Mouse (Mus musculus): ENCODE measurements around the gene Abraxas2. TPM values are rescaled to one million over a fixed set of nuclear protein-coding genes. Genes with fewer than 3 reads are reported as not detected.

Abraxas2 gene
- polyA plus RNA-seq, 1 experiment from 2014 or later, result 38.7 TPM

GRCm38 (mm10) chr7:132880276-132880675 is 21.3 kb downstream of the Abraxas2 start:
- Histone ChIP-seq H3K4me2 (no peak overlapping the region), H3K4me3 (ENCODE audit: low read depth, low read length) (no peak overlapping the region), H3K27ac (ENCODE audit: low read depth, low read length) (no peak overlapping the region), H3K36me3 (ENCODE audit: control insufficient read depth, insufficient read depth, low read length) (peaks cover 41% of the 10 kb centered on the region), H3K27me3 (ENCODE audit: control insufficient read depth, insufficient read depth, low read length) (no peaks in the 10 kb centered on the region), H3K4me1 (ENCODE audit: control insufficient read depth, insufficient read depth, low read length) (no peaks in the 10 kb centered on the region), H3K9me3 (ENCODE audit: control insufficient read depth, low read length) (no peaks in the 10 kb centered on the region), H3K9ac (ENCODE audit: low read length) (no peak overlapping the region)
- no peak for DNase-seq (ENCODE audit: low spot score, missing footprints)
- WGBS, result 86% methylated on average over 1 of the region's 1 CpGs
- no peak for ATAC-seq (ENCODE audit: low FRiP score)

GRCm38 (mm10) chr7:132882343-132882742 is 23.3 kb downstream of the Abraxas2 start:
- Histone ChIP-seq H3K27ac (ENCODE audit: low read depth, low read length) (no peak overlapping the region), H3K4me1 (ENCODE audit: control insufficient read depth, insufficient read depth, low read length) (no peaks in the 10 kb centered on the region), H3K4me2 (no peak overlapping the region), H3K36me3 (ENCODE audit: control insufficient read depth, insufficient read depth, low read length) (peaks cover 28% of the 10 kb centered on the region), H3K9me3 (ENCODE audit: control insufficient read depth, low read length) (no peaks in the 10 kb centered on the region), H3K9ac (ENCODE audit: low read length) (no peak overlapping the region), H3K27me3 (ENCODE audit: control insufficient read depth, insufficient read depth, low read length) (no peaks in the 10 kb centered on the region), H3K4me3 (ENCODE audit: low read depth, low read length) (no peak overlapping the region)
- DNase-seq (ENCODE audit: low spot score, missing footprints) (no peak), ATAC-seq (ENCODE audit: low FRiP score) (no peak)
- WGBS, result 67% methylated on average over 2 of the region's 2 CpGs

DNA sequence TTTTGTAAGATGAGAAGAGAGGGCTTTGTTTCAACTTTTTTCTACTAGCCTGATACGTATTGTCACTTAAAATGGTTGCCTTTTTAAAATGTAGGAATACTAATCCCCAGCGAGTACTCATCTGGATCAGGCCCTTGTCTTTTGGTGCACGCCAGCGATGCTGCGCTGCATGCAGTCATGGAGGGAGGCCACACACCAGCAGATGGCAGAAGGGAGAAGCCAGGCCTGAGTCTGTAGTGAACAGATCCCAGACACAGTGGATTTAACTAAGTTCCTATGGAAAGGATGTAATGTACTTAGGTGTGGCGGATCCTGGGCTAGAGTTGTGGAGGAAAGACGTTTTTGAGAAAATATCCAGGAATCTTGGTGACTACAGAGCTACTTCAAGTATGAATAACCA is 25.0 kb downstream of the Abraxas2 start:
- Histone ChIP-seq H3K27ac (ENCODE audit: low read depth, low read length) (no peak overlapping the region), H3K4me1 (ENCODE audit: control insufficient read depth, insufficient read depth, low read length) (no peaks in the 10 kb centered on the region), H3K36me3 (ENCODE audit: control insufficient read depth, insufficient read depth, low read length) (peaks cover 20% of the 10 kb centered on the region), H3K9me3 (ENCODE audit: control insufficient read depth, low read length) (no peaks in the 10 kb centered on the region), H3K4me2 (no peak overlapping the region), H3K4me3 (ENCODE audit: low read depth, low read length) (no peak overlapping the region), H3K27me3 (ENCODE audit: control insufficient read depth, insufficient read depth, low read length) (no peaks in the 10 kb centered on the region), H3K9ac (ENCODE audit: low read length) (no peak overlapping the region)
- DNase-seq (ENCODE audit: low spot score, missing footprints) (no peak), ATAC-seq (ENCODE audit: low FRiP score) (no peak)
- WGBS, result 89% methylated on average over 7 of the region's 7 CpGs

- no peaks in the 10 kb centered on the region for H3K9me3 ChIP-seq (ENCODE audit: control insufficient read depth, low read length)
- ATAC-seq (ENCODE audit: low FRiP score) (no peak), DNase-seq (ENCODE audit: low spot score, missing footprints) (no peak)
- H3K9ac ChIP-seq (ENCODE audit: low read length), result no peak overlapping the region
- no peak overlapping the region for H3K4me2 ChIP-seq
- no peak overlapping the region for H3K27ac ChIP-seq (ENCODE audit: low read depth, low read length)
- H3K36me3 ChIP-seq (ENCODE audit: control insufficient read depth, insufficient read depth, low read length), result peaks cover 10% of the 10 kb centered on the region; the same call in 1 of the 2 replicates
- no peaks in the 10 kb centered on the region for H3K27me3 ChIP-seq (ENCODE audit: control insufficient read depth, insufficient read depth, low read length)
- H3K4me1 ChIP-seq (ENCODE audit: control insufficient read depth, insufficient read depth, low read length), result no peaks in the 10 kb centered on the region
- H3K4me3 ChIP-seq (ENCODE audit: low read depth, low read length), result no peak overlapping the region
- WGBS, result 78% methylated on average over 7 of the region's 7 CpGs
These were observed 28.2 kb downstream of the Abraxas2 start for GRCm38 (mm10) chr7:132887019-132887804.

DNA sequence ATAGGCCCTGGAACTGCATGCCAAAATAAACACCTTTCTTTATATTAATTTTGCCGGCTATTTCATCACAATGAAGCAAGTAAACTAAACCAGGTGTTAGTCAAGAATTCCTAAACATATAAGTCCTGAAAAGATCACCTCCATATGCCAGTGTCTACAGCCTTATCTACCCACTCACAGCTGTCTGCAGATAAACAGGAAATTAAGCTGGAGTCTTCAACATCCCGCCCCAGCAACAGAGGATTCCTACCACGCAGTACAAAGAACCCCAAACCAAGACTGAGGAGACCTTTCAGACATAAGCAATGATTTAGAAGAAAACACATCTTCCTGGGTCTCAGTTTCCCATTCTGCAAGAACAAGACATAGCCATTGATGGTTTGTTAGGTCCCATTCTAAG is 29.0 kb downstream of the Abraxas2 start:
- Histone ChIP-seq H3K4me3 (ENCODE audit: low read depth, low read length) (no peak overlapping the region), H3K9me3 (ENCODE audit: control insufficient read depth, low read length) (no peaks in the 10 kb centered on the region), H3K36me3 (ENCODE audit: control insufficient read depth, insufficient read depth, low read length) (peaks cover 9% of the 10 kb centered on the region; the same call in 1 of the 2 replicates), H3K4me1 (ENCODE audit: control insufficient read depth, insufficient read depth, low read length) (no peaks in the 10 kb centered on the region), H3K27me3 (ENCODE audit: control insufficient read depth, insufficient read depth, low read length) (no peaks in the 10 kb centered on the region), H3K4me2 (no peak overlapping the region), H3K9ac (ENCODE audit: low read length) (no peak overlapping the region), H3K27ac (ENCODE audit: low read depth, low read length) (no peak overlapping the region)
- ATAC-seq (ENCODE audit: low FRiP score) (no peak), DNase-seq (ENCODE audit: low spot score, missing footprints) (no peak)
- 80% methylated on average over 3 of the region's 3 CpGs for WGBS

GRCm38 (mm10) chr7:132888518-132889249 is 29.7 kb downstream of the Abraxas2 start:
- H3K36me3 ChIP-seq (ENCODE audit: control insufficient read depth, insufficient read depth, low read length), result peaks cover 4% of the 10 kb centered on the region; the same call in 1 of the 2 replicates
- no peaks in the 10 kb centered on the region; the same call in 1 of the 2 replicates for H3K9me3 ChIP-seq (ENCODE audit: control insufficient read depth, low read length)
- WGBS, result 78% methylated on average over 4 of the region's 4 CpGs
- H3K27ac ChIP-seq (ENCODE audit: low read depth, low read length), result no peak overlapping the region
- ATAC-seq (ENCODE audit: low FRiP score) (no peak), DNase-seq (ENCODE audit: low spot score, missing footprints) (no peak)
- H3K4me1 ChIP-seq (ENCODE audit: control insufficient read depth, insufficient read depth, low read length), result no peaks in the 10 kb centered on the region
- no peak overlapping the region for H3K4me3 ChIP-seq (ENCODE audit: low read depth, low read length)
- no peaks in the 10 kb centered on the region for H3K27me3 ChIP-seq (ENCODE audit: control insufficient read depth, insufficient read depth, low read length)
- no peak overlapping the region for H3K9ac ChIP-seq (ENCODE audit: low read length)
- no peak overlapping the region for H3K4me2 ChIP-seq

DNA sequence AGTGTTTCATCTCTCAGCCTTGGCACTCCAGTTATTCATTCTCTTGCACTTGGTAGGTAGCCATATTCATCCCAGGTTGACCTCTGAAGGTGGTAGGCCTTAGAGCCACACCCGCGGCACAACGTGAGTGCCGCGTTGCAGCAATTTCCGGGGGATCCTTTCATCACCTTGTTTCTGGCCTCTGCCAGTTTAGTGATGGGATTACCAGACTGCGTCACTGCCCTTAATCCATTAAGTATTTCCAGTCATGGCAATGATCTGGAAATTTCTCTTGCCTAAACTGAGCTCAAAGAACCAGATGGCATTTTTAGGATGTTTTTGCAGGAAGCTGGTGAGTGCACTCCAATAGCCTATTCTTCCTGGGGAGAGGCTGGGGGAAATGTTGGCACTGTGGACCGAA is 30.7 kb downstream of the Abraxas2 start:
- Histone ChIP-seq H3K36me3 (ENCODE audit: control insufficient read depth, insufficient read depth, low read length) (peaks cover under 1% of the 10 kb centered on the region; the same call in 1 of the 2 replicates), H3K27ac (ENCODE audit: low read depth, low read length) (no peak overlapping the region), H3K4me3 (ENCODE audit: low read depth, low read length) (no peak overlapping the region), H3K27me3 (ENCODE audit: control insufficient read depth, insufficient read depth, low read length) (no peaks in the 10 kb centered on the region), H3K4me1 (ENCODE audit: control insufficient read depth, insufficient read depth, low read length) (no peaks in the 10 kb centered on the region), H3K9ac (ENCODE audit: low read length) (no peak overlapping the region), H3K9me3 (ENCODE audit: control insufficient read depth, low read length) (no peaks in the 10 kb centered on the region; the same call in 1 of the 2 replicates), H3K4me2 (no peak overlapping the region)
- no peak for DNase-seq (ENCODE audit: low spot score, missing footprints)
- no peak for ATAC-seq (ENCODE audit: low FRiP score)
- WGBS, result 95% methylated on average over 8 of the region's 8 CpGs

DNA sequence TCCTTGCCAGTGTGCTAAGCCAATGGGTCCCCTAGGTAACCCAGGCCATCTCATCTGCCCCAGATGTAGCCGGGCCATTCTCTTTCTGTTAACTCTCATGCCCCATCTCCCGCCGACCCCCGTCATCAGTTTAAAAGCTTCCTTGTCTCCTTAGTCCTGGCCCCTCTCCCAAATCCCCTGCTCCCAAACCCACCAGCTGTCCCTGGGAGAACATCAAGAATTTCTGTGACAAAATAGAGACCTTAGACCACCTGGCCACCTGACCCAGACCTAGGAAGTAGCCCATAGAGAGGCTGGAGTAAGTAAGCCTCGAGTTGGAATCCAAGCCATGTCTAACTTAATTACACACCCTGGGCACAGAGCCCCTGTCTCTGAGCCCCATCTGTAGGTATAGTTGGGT is 31.2 kb downstream of the Abraxas2 start:
- no peak for DNase-seq (ENCODE audit: low spot score, missing footprints)
- no peaks in the 10 kb centered on the region for H3K4me1 ChIP-seq (ENCODE audit: control insufficient read depth, insufficient read depth, low read length)
- H3K9me3 ChIP-seq (ENCODE audit: control insufficient read depth, low read length), result no peaks in the 10 kb centered on the region; the same call in 1 of the 2 replicates
- H3K27me3 ChIP-seq (ENCODE audit: control insufficient read depth, insufficient read depth, low read length), result no peaks in the 10 kb centered on the region
- H3K4me2 ChIP-seq, result no peak overlapping the region
- H3K9ac ChIP-seq (ENCODE audit: low read length), result no peak overlapping the region
- H3K36me3 ChIP-seq (ENCODE audit: control insufficient read depth, insufficient read depth, low read length), result no peaks in the 10 kb centered on the region
- H3K4me3 ChIP-seq (ENCODE audit: low read depth, low read length), result no peak overlapping the region
- WGBS, result 92% methylated on average over 5 of the region's 5 CpGs
- no peak overlapping the region for H3K27ac ChIP-seq (ENCODE audit: low read depth, low read length)
- ATAC-seq (ENCODE audit: low FRiP score), result no peak
